Mouse (Mus musculus): ENCODE measurements around the gene Defb30. TPM values are rescaled to one million over a fixed set of nuclear protein-coding genes. Genes with fewer than 3 reads are reported as not detected.

Defb30 gene
- total and polyA plus RNA-seq, 3 experiments, result not detected

- dilution Hi-C loops (cut with MboI; ENCODE audit: extremely low pct_ligation_motif_present, extremely low pct_unique_long_range_greater_than_20kb, low sequenced_read_pairs), result no loop called here
Observed at GRCm38 (mm10) chr14:62984410-62984809, 65.3 kb downstream of the Defb30 start, which contains the start of gene Defb48. Defb48 (minus strand) TSS chr14:62984510.

More at GRCm38 (mm10) chr14:62984410-62984809, 65.3 kb downstream of the Defb30 start, which contains the start of gene Defb48:
- Histone ChIP-seq H3K36me3 (replicated peaks in 1 of 2; ENCODE audit: control insufficient read depth in 1 of 2, insufficient read depth in 1 of 2, low read length in 1 of 2) (no peaks in the 10 kb centered on the region), H3K79me2 (replicated peaks; ENCODE audit: control insufficient read depth, extremely low read depth, insufficient read depth, poor library complexity, severe bottlenecking) (no peaks in the 10 kb centered on the region), H3K4me2 (ENCODE audit: insufficient read depth, low read depth, poor library complexity, severe bottlenecking) (no peak within 1 kb of the TSS), H3K9me3 (replicated peaks; ENCODE audit: low read length) (no peaks in the 10 kb centered on the region), H3K27ac (ENCODE audit: insufficient read depth, low read depth) (no peak within 1 kb of the TSS), H3K9ac (ENCODE audit: insufficient read depth, low read depth) (no peak within 1 kb of the TSS), H3K4me3 (replicated peaks in 1 of 3; ENCODE audit: low read depth in 2 of 3, low read length in 2 of 3, poor library complexity in 1 of 3) (no peak within 1 kb of the TSS), H3K4me1 (ENCODE audit: control insufficient read depth in 1 of 2, insufficient read depth in 2 of 2) (peaks cover 0 to 9% of the 10 kb centered on the region in 2 experiments; a peak in 2 of 4 replicates), H3K27me3 (replicated peaks) (no peaks in the 10 kb centered on the region)
- in situ Hi-C loops (cut with MboI; ENCODE audit: low pct_ligation_motif_present, low pct_unique_long_range_greater_than_20kb, low sequenced_read_pairs), result no loop called here
- DNase-seq (ENCODE audit: extremely low read depth), result no peak
- TF ChIP-seq HCFC1 (IDR thresholded peaks at IDR 0.05; ENCODE audit: low read depth, low read length) (no peak), RCOR1 (conservative IDR thresholded peaks at IDR 0.05; ENCODE audit: low read depth, low read length) (no peak)

Other genes starting within 250 kb of the Defb30 start
- 3.9 and 6.3 TPM in 2 replicates for gene Wdfy2, start 212.3 kb downstream of the Defb30 start, total RNA-seq (2012; rRNA removed)
- 6.7 and 7.6 TPM in 2 replicates for gene Wdfy2, start 212.3 kb downstream of the Defb30 start, total RNA-seq (2014; rRNA removed)
- 5.5 and 6.6 TPM in 2 replicates for gene Wdfy2, start 212.3 kb downstream of the Defb30 start, polyA plus RNA-seq (2012; ENCODE audit: insufficient read length, low read depth)
- not detected in 2 replicates for gene Defb48, start 65.5 kb downstream of the Defb30 start, total RNA-seq (2012; rRNA removed)
- gene Defb48, start 65.5 kb downstream of the Defb30 start, total RNA-seq (2014; rRNA removed), result not detected in 2 replicates
- not detected in 2 replicates for gene Defb48, start 65.5 kb downstream of the Defb30 start, polyA plus RNA-seq (2012; ENCODE audit: insufficient read length, low read depth)
- gene Defb47, start 51.9 kb downstream of the Defb30 start, total RNA-seq (2012; rRNA removed), result not detected in 2 replicates
- gene Defb47, start 51.9 kb downstream of the Defb30 start, total RNA-seq (2014; rRNA removed), result not detected in 2 replicates
- not detected in 2 replicates for gene Defb47, start 51.9 kb downstream of the Defb30 start, polyA plus RNA-seq (2012; ENCODE audit: insufficient read length, low read depth)
- gene Defb43, start 38.2 kb downstream of the Defb30 start, total RNA-seq (2012; rRNA removed), result not detected in 2 replicates
- not detected in 2 replicates for gene Defb43, start 38.2 kb downstream of the Defb30 start, total RNA-seq (2014; rRNA removed)
- not detected in 2 replicates for gene Defb43, start 38.2 kb downstream of the Defb30 start, polyA plus RNA-seq (2012; ENCODE audit: insufficient read length, low read depth)
- not detected in 2 replicates for gene Defb42, start 3.0 kb downstream of the Defb30 start, total RNA-seq (2012; rRNA removed)
- not detected in 2 replicates for gene Defb42, start 3.0 kb downstream of the Defb30 start, total RNA-seq (2014; rRNA removed)
- not detected in 2 replicates for gene Defb42, start 3.0 kb downstream of the Defb30 start, polyA plus RNA-seq (2012; ENCODE audit: insufficient read length, low read depth)

Measured in CH12.LX (cell line).